Mouse (Mus musculus) myocyte (in vitro differentiated cells): ENCODE measurements around the gene Myl7.

Experiments
- E2F4 ChIP-seq: IDR thresholded peaks from one replicate; pipeline ENCODE4 v1.6.1; 2011; ENCODE audit warnings: mild to moderate bottlenecking, control low read depth, moderate library complexity; ENCODE audit not compliant: insufficient read depth
- POLR2A ChIP-seq: IDR thresholded peaks from one replicate; pipeline ENCODE4 v1.6.1; 2011; ENCODE audit warnings: low read depth, mild to moderate bottlenecking, control low read depth, moderate library complexity; ENCODE audit not compliant: insufficient read length
- SRF ChIP-seq: IDR thresholded peaks from one replicate; pipeline ENCODE4 v1.6.1; 2011; ENCODE audit warnings: low read depth; ENCODE audit not compliant: control insufficient read depth, insufficient read length
- TCF12 ChIP-seq: IDR thresholded peaks from one replicate; pipeline ENCODE4 v1.6.1; 2011; ENCODE audit warnings: mild to moderate bottlenecking, control low read depth; ENCODE audit not compliant: poor library complexity, insufficient read depth, severe bottlenecking

- TF ChIP-seq POLR2A (no peak), SRF (no peak), TCF12 (no peak), E2F4 (no peak)
Measured at GRCm38 (mm10) chr11:5924699-5925098, 26.1 kb upstream of the Myl7 start.
